Mouse (Mus musculus) stomach, embryonic 14.5 days (tissue): Measurements from ENCODE around the gene Epb41l2. TPM values are rescaled to one million over a fixed set of nuclear protein-coding genes. Genes with fewer than 3 reads are reported as not detected.
A peak's percentile ranks its signal among the peaks of the same experiment; 100 is the strongest.

Experiments used
- ATAC-seq: fragments of 200-750 bp; cut with Nextera tagmentation; 2 replicates; pipeline ENCODE4 v1.8.0; 2017; ENCODE audit warnings: low read depth, moderate TSS enrichment; ENCODE audit not compliant: insufficient number of reproducible peaks, insufficient read depth, low FRiP score
- H3K27ac ChIP-seq: fragments of 300-500 bp; sonication (generic); 2 replicates; pipeline ENCODE4 v1.5.1; 2014; ENCODE audit warnings: mild to moderate bottlenecking, low read length, moderate library complexity, mixed read lengths
- H3K27me3 ChIP-seq: fragments of 300-500 bp; sonication (generic); 2 replicates; pipeline ENCODE4 v1.6.1; 2014; ENCODE audit warnings: low read length, control low read depth, mixed read lengths; ENCODE audit not compliant: control insufficient read depth, insufficient read depth
- H3K36me3 ChIP-seq: fragments of 300-500 bp; sonication (generic); 2 replicates; pipeline ENCODE4 v1.6.1; 2014; ENCODE audit warnings: mild to moderate bottlenecking, control low read depth, low read length, moderate library complexity, mixed read lengths; ENCODE audit not compliant: control insufficient read depth, insufficient read depth
- H3K4me1 ChIP-seq: fragments of 300-500 bp; sonication (generic); 2 replicates; pipeline ENCODE4 v1.6.1; 2014; ENCODE audit warnings: low read length, control low read depth, mixed read lengths; ENCODE audit not compliant: control insufficient read depth, insufficient read depth
- H3K4me2 ChIP-seq: fragments of 300-500 bp; sonication (generic); replicated peaks from 2 replicates; pipeline ENCODE4 v1.6.1; 2014; ENCODE audit warnings: low read depth, low read length, control low read depth
- H3K4me3 ChIP-seq: fragments of 300-500 bp; sonication (generic); 2 replicates; pipeline ENCODE4 v1.5.1; 2014; ENCODE audit warnings: low read depth, low read length, control low read depth
- H3K9ac ChIP-seq: fragments of 300-500 bp; sonication (generic); replicated peaks from 2 replicates; pipeline ENCODE4 v1.6.1; 2014; ENCODE audit warnings: low read depth, mild to moderate bottlenecking, control low read depth, low read length, moderate library complexity, mixed read lengths
- H3K9me3 ChIP-seq: fragments of 300-500 bp; sonication (generic); 2 replicates; pipeline ENCODE4 v1.6.1; 2016; ENCODE audit warnings: low read depth, low read length, control low read depth; ENCODE audit not compliant: control insufficient read depth
- WGBS: fragments of 180-500 bp; shearing (Covaris S2); extraction: QIAGEN DNeasy Blood & Tissue Kit; methylation state at CpG from one replicate; pipeline ENCODE4 v1.1.7; 2014; 5-methylcytosine and 5-hydroxymethylcytosine counted together
- polyA plus RNA-seq: library from polyadenylated mRNA; unstranded; fragments of >200 nt; fragmentation: Nextera tagmentation; extraction: Ambion mirVana; gene quantifications from 2 replicates; pipeline ENCODE4 v1.2.1, GENCODE M21; 2014

The Epb41l2 gene
- polyA plus RNA-seq, 1 experiment from 2014 or later, result 65.3 TPM

DNA sequence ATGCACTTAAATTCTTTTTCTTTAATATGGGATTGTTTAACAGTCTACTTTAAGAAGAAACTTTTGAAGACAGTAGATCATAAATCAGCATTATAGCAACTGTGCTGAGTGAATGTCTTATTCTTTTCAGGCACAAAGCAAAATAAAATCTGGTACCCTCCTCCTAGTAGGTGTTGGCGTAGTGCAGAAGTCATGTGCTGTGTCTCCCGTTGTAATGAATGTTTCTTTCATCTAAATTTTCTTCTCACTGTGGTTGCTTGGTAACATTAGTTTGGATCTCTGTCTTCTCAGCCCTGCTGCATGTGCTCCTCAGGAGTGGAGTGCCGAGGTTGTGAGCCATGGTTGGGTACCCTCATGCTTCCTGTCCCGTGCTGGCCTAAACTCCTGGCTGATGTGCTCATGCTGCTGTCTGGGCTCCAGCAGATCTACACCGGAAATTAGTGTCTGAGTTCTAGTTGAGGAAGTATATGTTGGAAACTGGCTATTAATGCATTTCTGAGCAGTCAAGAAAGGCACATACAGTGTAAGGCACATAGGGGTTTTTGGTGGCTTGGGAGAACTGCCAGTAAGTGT lies 87.4 kb downstream of the Epb41l2 start:
- H3K36me3 ChIP-seq, result peaks cover 10% of the 10 kb centered on the region; the same call in 1 of the 2 replicates
- no peak overlapping the region for H3K4me2 ChIP-seq
- 67% methylated on average over 5 of the region's 5 CpGs for WGBS
- H3K27me3 ChIP-seq, result no peaks in the 10 kb centered on the region
- no peak for ATAC-seq
- no peak overlapping the region for H3K9ac ChIP-seq
- peaks cover 11% of the 10 kb centered on the region; the same call in 1 of the 2 replicates for H3K4me1 ChIP-seq
- H3K9me3 ChIP-seq, result no peaks in the 10 kb centered on the region
- H3K4me3 ChIP-seq, result no peak overlapping the region
- no peak overlapping the region for H3K27ac ChIP-seq

GRCm38 (mm10) chr10:25448676-25449075 lies 89.1 kb downstream of the Epb41l2 start:
- 75% methylated on average over 4 of the region's 4 CpGs for WGBS
- H3K36me3 ChIP-seq, result peaks cover 10% of the 10 kb centered on the region; the same call in 1 of the 2 replicates
- H3K4me2 ChIP-seq, result no peak overlapping the region
- no peak overlapping the region for H3K4me3 ChIP-seq
- H3K27me3 ChIP-seq, result no peaks in the 10 kb centered on the region
- no peak overlapping the region for H3K9ac ChIP-seq
- ATAC-seq, result no peak
- peaks cover 11% of the 10 kb centered on the region; the same call in 1 of the 2 replicates for H3K4me1 ChIP-seq
- no peaks in the 10 kb centered on the region for H3K9me3 ChIP-seq
- no peak overlapping the region for H3K27ac ChIP-seq

DNA sequence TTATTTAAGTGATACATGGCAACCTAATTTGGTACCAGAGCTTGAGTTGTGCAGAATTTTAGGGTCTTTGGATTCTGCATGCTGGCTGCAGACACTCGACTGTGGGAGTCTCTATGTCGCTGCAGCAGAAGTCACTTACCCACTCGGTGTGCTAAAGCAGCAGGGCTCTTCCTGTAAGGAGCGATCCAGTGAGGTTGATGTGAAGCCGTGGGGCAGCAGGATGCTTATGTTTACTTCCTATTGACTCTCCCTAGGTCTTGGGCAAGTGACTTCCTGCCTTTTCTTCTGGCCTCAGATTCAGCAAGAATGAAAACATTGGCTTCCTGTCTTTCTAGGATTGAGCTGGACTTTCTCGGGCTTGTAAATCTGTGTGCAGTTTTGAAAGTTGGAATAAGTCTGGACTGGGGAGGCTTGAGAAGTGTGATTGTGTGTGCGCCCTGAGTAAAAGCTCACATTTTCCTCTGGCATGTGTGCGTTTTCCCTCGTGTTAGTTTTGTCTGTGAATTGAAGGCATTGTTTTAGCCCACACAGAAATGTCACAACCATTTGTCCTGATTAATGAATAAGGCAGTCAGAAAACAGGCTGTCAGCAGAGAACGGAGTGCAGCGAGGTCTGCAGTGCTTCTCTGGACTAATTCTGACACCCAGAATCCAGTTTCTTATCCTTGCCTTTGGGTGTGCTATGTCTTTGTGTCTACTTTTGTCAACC lies 89.9 kb downstream of the Epb41l2 start:
- Histone ChIP-seq H3K4me2 (no peak overlapping the region), H3K9me3 (no peaks in the 10 kb centered on the region), H3K36me3 (peaks cover 2% of the 10 kb centered on the region; the same call in 1 of the 2 replicates), H3K27me3 (no peaks in the 10 kb centered on the region), H3K9ac (no peak overlapping the region), H3K27ac (peak overlapping the region; percentile 16), H3K4me3 (no peak overlapping the region), H3K4me1 (peaks cover 11% of the 10 kb centered on the region; the same call in 1 of the 2 replicates)
- peak; percentile 58; the same call in 1 of the 2 replicates for ATAC-seq
- 27% methylated on average over 11 of the region's 11 CpGs for WGBS

DNA sequence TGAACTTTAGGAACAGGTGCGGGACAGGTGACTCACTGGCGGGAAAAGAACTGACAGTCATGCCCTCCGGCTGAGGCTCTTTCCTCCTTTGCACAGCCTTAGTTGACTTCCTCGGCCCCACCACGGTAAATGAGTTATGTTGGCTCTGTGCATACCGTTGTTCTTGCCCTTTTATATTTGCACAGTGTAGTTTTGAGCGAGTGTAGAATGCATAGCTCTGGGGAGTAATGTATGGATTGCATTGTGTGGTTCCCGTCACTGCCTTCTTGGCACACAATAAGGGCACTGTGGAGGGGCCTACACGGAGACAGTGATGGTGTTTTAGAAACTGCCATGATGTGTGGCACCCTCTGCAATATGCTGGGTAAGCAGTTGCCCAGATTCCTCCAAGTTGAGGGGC lies 93.6 kb downstream of the Epb41l2 start:
- 71% methylated on average over 9 of the region's 9 CpGs for WGBS
- ATAC-seq, result peak; percentile 56; the same call in 1 of the 2 replicates

DNA sequence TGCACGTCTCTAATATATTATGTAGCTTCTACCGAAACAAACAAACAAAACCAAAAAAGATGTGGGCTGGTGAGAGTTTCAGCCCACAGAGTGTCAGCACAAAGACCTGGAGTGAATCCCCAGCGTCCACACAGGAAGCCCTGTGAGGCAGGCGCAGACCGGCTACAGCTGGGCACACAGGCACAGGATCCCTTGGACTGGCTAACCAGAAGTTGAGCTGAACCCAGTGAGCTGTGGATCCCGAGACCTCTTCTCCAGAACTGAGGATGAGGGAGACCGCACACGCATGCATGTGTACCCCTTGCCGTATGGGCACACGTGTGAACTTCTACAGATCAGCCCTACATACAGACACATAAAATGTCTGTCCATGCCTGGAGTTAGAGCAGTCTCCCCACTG lies 94.2 kb downstream of the Epb41l2 start:
- Histone ChIP-seq H3K27me3 (no peaks in the 10 kb centered on the region), H3K4me2 (no peak overlapping the region), H3K36me3 (no peaks in the 10 kb centered on the region; the same call in 1 of the 2 replicates), H3K4me1 (peaks cover 11% of the 10 kb centered on the region; the same call in 1 of the 2 replicates), H3K9ac (no peak overlapping the region), H3K27ac (no peak overlapping the region), H3K9me3 (no peaks in the 10 kb centered on the region), H3K4me3 (no peak overlapping the region)
- ATAC-seq, result no peak
- WGBS, result 86% methylated on average over 10 of the region's 10 CpGs

More for the DNA sequence above, 93.6 kb downstream of the Epb41l2 start:
- no peak overlapping the region for H3K27ac ChIP-seq
- H3K4me3 ChIP-seq, result no peak overlapping the region
- peaks cover 11% of the 10 kb centered on the region; the same call in 1 of the 2 replicates for H3K4me1 ChIP-seq
- no peak overlapping the region for H3K9ac ChIP-seq
- H3K27me3 ChIP-seq, result no peaks in the 10 kb centered on the region
- H3K36me3 ChIP-seq, result no peaks in the 10 kb centered on the region; the same call in 1 of the 2 replicates
- no peaks in the 10 kb centered on the region for H3K9me3 ChIP-seq
- H3K4me2 ChIP-seq, result no peak overlapping the region

DNA sequence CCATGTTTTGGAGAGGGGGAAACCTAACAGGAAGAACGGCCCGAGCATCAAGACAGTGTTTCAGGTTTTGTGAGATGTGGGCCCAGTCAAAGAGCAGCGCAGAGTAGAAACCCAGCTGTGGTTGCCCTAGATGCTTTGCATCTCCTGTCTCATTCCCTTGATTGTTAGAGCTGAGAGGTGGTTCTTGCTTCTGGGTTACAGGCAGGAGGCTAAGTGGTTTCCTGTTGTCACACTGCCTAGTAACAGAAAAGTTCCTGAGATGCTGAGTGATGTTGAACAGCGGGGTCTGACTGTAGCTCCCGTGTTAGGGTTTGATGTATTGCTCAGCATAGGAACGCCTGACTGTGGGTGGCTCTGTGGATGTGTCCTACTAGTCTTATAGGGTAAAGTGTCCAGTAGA lies 97.5 kb downstream of the Epb41l2 start:
- no peak for ATAC-seq
- H3K4me3 ChIP-seq, result no peak overlapping the region
- no peaks in the 10 kb centered on the region for H3K9me3 ChIP-seq
- no peaks in the 10 kb centered on the region for H3K27me3 ChIP-seq
- no peak overlapping the region for H3K27ac ChIP-seq
- no peaks in the 10 kb centered on the region for H3K4me1 ChIP-seq
- no peaks in the 10 kb centered on the region; the same call in 1 of the 2 replicates for H3K36me3 ChIP-seq
- no peak overlapping the region for H3K9ac ChIP-seq
- no peak overlapping the region for H3K4me2 ChIP-seq
- 77% methylated on average over 6 of the region's 6 CpGs for WGBS

GRCm38 (mm10) chr10:25457996-25458395 lies 98.4 kb downstream of the Epb41l2 start:
- Histone ChIP-seq H3K27me3 (no peaks in the 10 kb centered on the region), H3K27ac (no peak overlapping the region), H3K4me1 (no peaks in the 10 kb centered on the region), H3K36me3 (no peaks in the 10 kb centered on the region; the same call in 1 of the 2 replicates), H3K4me2 (no peak overlapping the region), H3K4me3 (no peak overlapping the region), H3K9me3 (no peaks in the 10 kb centered on the region), H3K9ac (no peak overlapping the region)
- 74% methylated on average over 4 of the region's 4 CpGs for WGBS
- no peak for ATAC-seq

GRCm38 (mm10) chr10:25461832-25462231 lies 102.2 kb downstream of the Epb41l2 start:
- ATAC-seq, result no peak
- Histone ChIP-seq H3K9ac (no peak overlapping the region), H3K36me3 (no peaks in the 10 kb centered on the region), H3K27me3 (no peaks in the 10 kb centered on the region), H3K4me2 (no peak overlapping the region), H3K27ac (no peak overlapping the region), H3K9me3 (no peaks in the 10 kb centered on the region), H3K4me1 (no peaks in the 10 kb centered on the region), H3K4me3 (no peak overlapping the region)
- 50% methylated on average over 1 of the region's 1 CpGs for WGBS
